In the genomic region with DNA sequence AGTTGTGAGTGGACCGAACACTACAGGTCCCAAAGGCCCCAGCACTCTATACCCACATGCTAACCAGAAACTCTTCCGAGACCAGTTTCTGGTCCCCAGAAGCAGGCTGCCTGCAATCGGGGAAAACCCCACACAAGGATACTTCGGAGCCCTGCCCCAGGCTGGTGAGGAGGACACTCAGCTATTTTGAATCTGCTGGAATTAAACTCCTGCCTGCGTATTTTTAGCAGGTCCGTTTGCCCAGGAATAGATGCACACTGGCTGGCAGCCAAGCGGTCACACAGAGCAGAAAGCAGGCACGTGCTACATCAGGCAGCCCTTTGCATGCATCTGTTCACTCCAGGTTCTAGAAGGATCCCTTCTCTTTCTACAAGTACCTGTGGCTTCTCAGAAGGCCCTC, we compare ENCODE assay signal across 9 mouse cellular contexts. TPM values are rescaled to one million over a fixed set of nuclear protein-coding genes. Genes with fewer than 3 reads are reported as not detected.
DNase-seq lines count a peak whose midpoint lies in the region; ATAC-seq and TF ChIP-seq lines count a peak whose summit lies in the region.
"Had no signal": no experiment of that assay in that cellular context is flagged by ENCODE, and none has a peak within 500 bp of the region (broad histone marks: within the 10 kb centered on the region; RNA-seq: fewer than 3 reads in every experiment).

No protein-coding gene starts in this region.

- no peak overlapping the region for H3K4me3 ChIP-seq in liver, adult 2 months (ENCODE audit: insufficient read depth, low read depth, low read length)
- no peak overlapping the region for H3K4me3 ChIP-seq in liver, embryonic 11.5 days (ENCODE audit: low read depth, low read length)
- no peak overlapping the region for H3K4me3 ChIP-seq in heart, embryonic 12.5 days
- H3K4me3 ChIP-seq in midbrain, postnatal 0 days (ENCODE audit: low read depth, low read length) = no peak overlapping the region

- 12% methylated on average over 8 of the region's 8 CpGs for WGBS in liver, adult 2 months
- WGBS in liver, embryonic 11.5 days = 83% methylated on average over 8 of the region's 8 CpGs
- 38% methylated on average over 8 of the region's 8 CpGs for WGBS in heart, embryonic 12.5 days
- 59% methylated on average over 8 of the region's 8 CpGs for WGBS in midbrain, postnatal 0 days

- no peaks in the 10 kb centered on the region for H3K9me3 ChIP-seq in liver, embryonic 11.5 days (ENCODE audit: control insufficient read depth, low read length)
- no peaks in the 10 kb centered on the region for H3K9me3 ChIP-seq in heart, embryonic 12.5 days (replicated peaks)
- H3K9me3 ChIP-seq in midbrain, postnatal 0 days (ENCODE audit: low read length) = no peaks in the 10 kb centered on the region
- H3K9me3 ChIP-seq: G1E had no signal

- H3K9ac ChIP-seq in liver, adult 2 months (ENCODE audit: low read depth, low read length) = peak overlapping the region; percentile 45; the same call in 1 of the 2 replicates
- H3K9ac ChIP-seq in liver, embryonic 11.5 days (ENCODE audit: low read depth, low read length) = no peak overlapping the region
- H3K9ac ChIP-seq in heart, embryonic 12.5 days = peak overlapping the region; percentile 57
- no peak overlapping the region for H3K9ac ChIP-seq in midbrain, postnatal 0 days (replicated peaks; ENCODE audit: low read length, poor library complexity, severe bottlenecking)

- H3K27me3 ChIP-seq in liver, adult 2 months (ENCODE audit: control insufficient read depth, insufficient read depth, low read length) = no peaks in the 10 kb centered on the region
- no peaks in the 10 kb centered on the region for H3K27me3 ChIP-seq in liver, embryonic 11.5 days (replicated peaks; ENCODE audit: control insufficient read depth, insufficient read depth, low read length)
- H3K27me3 ChIP-seq in heart, embryonic 12.5 days (replicated peaks) = no peaks in the 10 kb centered on the region
- no peaks in the 10 kb centered on the region for H3K27me3 ChIP-seq in midbrain, postnatal 0 days (ENCODE audit: insufficient read depth, low read length)

- TF ChIP-seq POLR2A in liver, adult 2 months (IDR thresholded peaks at IDR 0.05; ENCODE audit: extremely low read depth, insufficient read depth, low read length) = no peak

- H3K27ac ChIP-seq in liver, adult 2 months (replicated peaks; ENCODE audit: insufficient read depth, low read depth, low read length) = peak overlapping the region; percentile 70
- H3K27ac ChIP-seq in liver, embryonic 11.5 days (ENCODE audit: low read depth, low read length) = no peak overlapping the region
- H3K27ac ChIP-seq in heart, embryonic 12.5 days (ENCODE audit: poor library complexity, severe bottlenecking) = peak overlapping the region; percentile 97
- H3K27ac ChIP-seq in midbrain, postnatal 0 days (ENCODE audit: low read depth, low read length) = no peak overlapping the region

- no peak for ATAC-seq in liver, embryonic 11.5 days (replicated peaks; ENCODE audit: low FRiP score)
- ATAC-seq in heart, embryonic 12.5 days (ENCODE audit: insufficient number of reproducible peaks, low FRiP score) = peak; percentile 48
- ATAC-seq in midbrain, postnatal 0 days (ENCODE audit: low FRiP score) = no peak
- no peak for ATAC-seq in megakaryocyte progenitor cell, adult 5-6 weeks (replicated peaks; ENCODE audit: poor library complexity)

- peak; percentile 90 for DNase-seq in liver, adult 2 months (ENCODE audit: extremely low read depth, low read depth, low spot score)
- DNase-seq in liver, embryonic 11.5 days (ENCODE audit: low spot score) = no peak
- peak; percentile 80 to 83 for DNase-seq in cerebellum, postnatal 10 days
- peak; percentile 89 to 92 for DNase-seq in kidney, postnatal 36 days
- DNase-seq in midbrain, postnatal 0 days (ENCODE audit: low spot score) = peak; percentile 41
- no peak for DNase-seq in spleen, postnatal 14 days (ENCODE audit: low spot score in 2 of 2)

- H3K4me1 ChIP-seq in liver, adult 2 months (ENCODE audit: control insufficient read depth, insufficient read depth, low read length) = peaks cover 54% of the 10 kb centered on the region
- H3K4me1 ChIP-seq in liver, embryonic 11.5 days (replicated peaks; ENCODE audit: control insufficient read depth, insufficient read depth, low read length) = 0 out of 2 replicates have a peak, but pooled peaks cover 8% of the 10 kb centered on the region
- H3K4me1 ChIP-seq in heart, embryonic 12.5 days (replicated peaks) = peaks cover 57% of the 10 kb centered on the region
- H3K4me1 ChIP-seq in midbrain, postnatal 0 days (ENCODE audit: insufficient read depth, low read length) = no peaks in the 10 kb centered on the region

- H3K79me2 ChIP-seq in liver, adult 2 months (ENCODE audit: control insufficient read depth, insufficient read depth, low read length) = peaks cover 55% of the 10 kb centered on the region; the same call in 1 of the 2 replicates

- H3K4me2 ChIP-seq in liver, embryonic 11.5 days = no peak overlapping the region
- peak overlapping the region; percentile 55 for H3K4me2 ChIP-seq in heart, embryonic 12.5 days
- H3K4me2 ChIP-seq in midbrain, postnatal 0 days (ENCODE audit: low read depth, low read length, poor library complexity, severe bottlenecking) = no peak overlapping the region

- no peak for TF ChIP-seq CTCF in liver, adult 2 months (IDR thresholded peaks at IDR 0.05; ENCODE audit: low read depth, low read length)
- TF ChIP-seq CTCF in midbrain, postnatal 0 days (IDR thresholded peaks at IDR 0.05) = no peak

- H3K36me3 ChIP-seq in liver, adult 2 months (ENCODE audit: control insufficient read depth, insufficient read depth, low read length) = no peaks in the 10 kb centered on the region; the same call in 1 of the 2 replicates
- peaks cover 9% of the 10 kb centered on the region for H3K36me3 ChIP-seq in liver, embryonic 11.5 days (ENCODE audit: control insufficient read depth, insufficient read depth, low read length)
- H3K36me3 ChIP-seq in heart, embryonic 12.5 days = peaks cover 24% of the 10 kb centered on the region
- H3K36me3 ChIP-seq in midbrain, postnatal 0 days (ENCODE audit: insufficient read depth, low read length) = peaks cover 12% of the 10 kb centered on the region; the same call in 1 of the 2 replicates

RNA-seq across cellular contexts. Expression of a gene that starts 15.1 kb away (rescaled TPM):
- total RNA-seq in liver, adult 2 months (2014; rRNA removed) = 37.7 and 53.6 TPM in 2 replicates
- 58.0 and 81.5 TPM in 2 replicates for polyA plus RNA-seq in liver, adult 2 months (2012; rRNA removed)
- 17.3 and 18.9 TPM in 2 replicates for polyA plus RNA-seq in liver, embryonic 11.5 days (2014; fragmentation: Nextera tagmentation; extraction: Ambion mirVana)
- 34.1 and 38.9 TPM in 2 replicates for polyA plus RNA-seq in heart, embryonic 12.5 days (2016; fragmentation: Nextera tagmentation; extraction: Ambion mirVana)
- total RNA-seq in midbrain, postnatal 0 days (2014; rRNA removed) = 48.2 and 56.6 TPM in 2 replicates
- polyA plus RNA-seq in midbrain, postnatal 0 days (2015; fragmentation: Nextera tagmentation; extraction: Ambion mirVana) = 24.4 and 24.7 TPM in 2 replicates
- total RNA-seq in megakaryocyte progenitor cell, adult 5-6 weeks (2015) = 8.9 and 9.5 TPM in 2 replicates
- 22.4 and 24.0 TPM in 2 replicates for total RNA-seq in megakaryocyte progenitor cell, adult 5-6 weeks (2017)

Comparison
In these comparisons a context has a peak if more than half of its experiments do, and no peak if none do; other contexts are left out.
1. DNase-seq: peak in liver, adult 2 months (single experiment), cerebellum, postnatal 10 days (2 of 2), kidney, postnatal 36 days (2 of 2) and midbrain, postnatal 0 days (single experiment); none in liver, embryonic 11.5 days (single experiment) and spleen, postnatal 14 days (0 of 2).
2. H3K27ac ChIP-seq: peak in liver, adult 2 months (single experiment) and heart, embryonic 12.5 days (single experiment); none in liver, embryonic 11.5 days (single experiment) and midbrain, postnatal 0 days (single experiment).
3. H3K9ac ChIP-seq: peak in liver, adult 2 months (single experiment) and heart, embryonic 12.5 days (single experiment); none in liver, embryonic 11.5 days (single experiment) and midbrain, postnatal 0 days (single experiment).